Mouse (Mus musculus) embryonic facial prominence, embryonic 14.5 days (tissue): ENCODE measurements around the gene Nt5c2. TPM values are rescaled to one million over a fixed set of nuclear protein-coding genes. Genes with fewer than 3 reads are reported as not detected.

Experiments used
- ATAC-seq: fragments of 200-750 bp; cut with Nextera tagmentation; 2 replicates; pipeline ENCODE4 v1.8.0; 2017; ENCODE audit warnings: low read depth, moderate number of reproducible peaks, moderate TSS enrichment
- DNase-seq: peaks from one replicate; pipeline ENCODE4 v3.0.0-alpha.2; 2015; ENCODE audit warnings: low spot score
- H3K27ac ChIP-seq: fragments of 300-500 bp; sonication (generic); replicated peaks from 2 replicates; pipeline ENCODE4 v1.5.1; 2014; ENCODE audit warnings: low read depth, mild to moderate bottlenecking, low read length, moderate library complexity
- H3K27me3 ChIP-seq: fragments of 300-500 bp; sonication (generic); replicated peaks from 2 replicates; pipeline ENCODE4 v1.6.1; 2014; ENCODE audit warnings: low read length; ENCODE audit not compliant: control insufficient read depth, insufficient read depth
- H3K36me3 ChIP-seq: fragments of 300-500 bp; sonication (generic); 2 replicates; pipeline ENCODE4 v1.6.1; 2014; ENCODE audit warnings: low read length, mixed read lengths; ENCODE audit not compliant: control insufficient read depth, insufficient read depth
- H3K4me1 ChIP-seq: fragments of 300-500 bp; sonication (generic); 2 replicates; pipeline ENCODE4 v1.6.1; 2014; ENCODE audit warnings: antibody characterized with exemption, low read length; ENCODE audit not compliant: control insufficient read depth, insufficient read depth
- H3K4me2 ChIP-seq: fragments of 300-500 bp; sonication (generic); 2 replicates; pipeline ENCODE4 v1.6.1; 2014; ENCODE audit warnings: low read depth, mild to moderate bottlenecking, low read length, moderate library complexity, mixed read lengths
- H3K4me3 ChIP-seq: fragments of 300-500 bp; sonication (generic); 2 replicates; pipeline ENCODE4 v1.5.1; 2014; ENCODE audit warnings: low read depth, mild to moderate bottlenecking, low read length
- H3K9ac ChIP-seq: fragments of 300-500 bp; sonication (generic); 2 replicates; pipeline ENCODE4 v1.6.1; 2014; ENCODE audit warnings: low read depth, mild to moderate bottlenecking, low read length, moderate library complexity, mixed read lengths
- H3K9me3 ChIP-seq: fragments of 300-500 bp; sonication (generic); 2 replicates; pipeline ENCODE4 v1.6.1; 2016; ENCODE audit warnings: low read length; ENCODE audit not compliant: control insufficient read depth
- WGBS: fragments of 180-500 bp; shearing (Covaris S2); extraction: QIAGEN DNeasy Blood & Tissue Kit; methylation state at CpG from one replicate; pipeline ENCODE4 v1.1.7; 2014; 5-methylcytosine and 5-hydroxymethylcytosine counted together
- polyA plus RNA-seq: library from polyadenylated mRNA; unstranded; fragments of >200 nt; fragmentation: Nextera tagmentation; extraction: Ambion mirVana; gene quantifications from 2 replicates; pipeline ENCODE4 v1.2.1, GENCODE M21; 2014

The Nt5c2 gene
- polyA plus RNA-seq, 1 experiment from 2014 or later = 66.3 TPM

GRCm38 (mm10) chr19:46841016-46841415, 173.9 kb downstream of the Nt5c2 start:
- no peak overlapping the region for H3K27ac ChIP-seq
- no peaks in the 10 kb centered on the region for H3K4me1 ChIP-seq
- ATAC-seq (no peak), DNase-seq (no peak)
- no peak overlapping the region for H3K9ac ChIP-seq
- 83% methylated on average over 4 of the region's 4 CpGs for WGBS
- H3K36me3 ChIP-seq = no peaks in the 10 kb centered on the region
- no peak overlapping the region for H3K4me3 ChIP-seq
- no peak overlapping the region for H3K4me2 ChIP-seq
- no peaks in the 10 kb centered on the region for H3K9me3 ChIP-seq
- no peaks in the 10 kb centered on the region for H3K27me3 ChIP-seq

GRCm38 (mm10) chr19:46837290-46838079, 177.5 kb downstream of the Nt5c2 start:
- no peaks in the 10 kb centered on the region for H3K9me3 ChIP-seq
- H3K36me3 ChIP-seq = no peaks in the 10 kb centered on the region
- no peaks in the 10 kb centered on the region for H3K4me1 ChIP-seq
- no peak overlapping the region for H3K27ac ChIP-seq
- WGBS = 89% methylated on average over 11 of the region's 11 CpGs
- ATAC-seq (no peak), DNase-seq (no peak)
- no peaks in the 10 kb centered on the region for H3K27me3 ChIP-seq
- no peak overlapping the region for H3K4me2 ChIP-seq
- H3K9ac ChIP-seq = no peak overlapping the region
- H3K4me3 ChIP-seq = no peak overlapping the region

GRCm38 (mm10) chr19:46836085-46836484, 178.9 kb downstream of the Nt5c2 start:
- no peaks in the 10 kb centered on the region for H3K36me3 ChIP-seq
- DNase-seq = no peak
- no peak overlapping the region for H3K4me3 ChIP-seq
- no peak overlapping the region for H3K27ac ChIP-seq
- no peak overlapping the region for H3K9ac ChIP-seq
- H3K27me3 ChIP-seq = no peaks in the 10 kb centered on the region
- no peaks in the 10 kb centered on the region for H3K9me3 ChIP-seq
- H3K4me1 ChIP-seq = no peaks in the 10 kb centered on the region
- ATAC-seq = no peak
- 77% methylated on average over 3 of the region's 3 CpGs for WGBS
- H3K4me2 ChIP-seq = no peak overlapping the region

GRCm38 (mm10) chr19:46835339-46835738, 179.6 kb downstream of the Nt5c2 start:
- Histone ChIP-seq H3K27ac (no peak overlapping the region), H3K9me3 (no peaks in the 10 kb centered on the region), H3K36me3 (no peaks in the 10 kb centered on the region), H3K4me2 (no peak overlapping the region), H3K9ac (no peak overlapping the region), H3K27me3 (no peaks in the 10 kb centered on the region), H3K4me3 (no peak overlapping the region), H3K4me1 (no peaks in the 10 kb centered on the region)
- DNase-seq (no peak), ATAC-seq (no peak)
- 74% methylated on average over 4 of the region's 4 CpGs for WGBS

- no peaks in the 10 kb centered on the region for H3K27me3 ChIP-seq
- no peak for DNase-seq
- H3K4me3 ChIP-seq = no peak overlapping the region
- H3K9me3 ChIP-seq = no peaks in the 10 kb centered on the region
- H3K27ac ChIP-seq = no peak overlapping the region
- no peak overlapping the region for H3K9ac ChIP-seq
- no peaks in the 10 kb centered on the region for H3K4me1 ChIP-seq
- no peak for ATAC-seq
- 79% methylated on average over 5 of the region's 5 CpGs for WGBS
- H3K36me3 ChIP-seq = no peaks in the 10 kb centered on the region
- no peak overlapping the region for H3K4me2 ChIP-seq
Measured at GRCm38 (mm10) chr19:46834301-46834700, 180.7 kb downstream of the Nt5c2 start.

Other genes with a start within 250 kb of the Nt5c2 start
- 17.6 and 17.9 TPM in 2 replicates for gene Ina, start 455 bp downstream of the Nt5c2 start, polyA plus RNA-seq
- gene Pcgf6, start 35.8 kb upstream of the Nt5c2 start, polyA plus RNA-seq = 13.9 and 17.8 TPM in 2 replicates
- 6.6 and 7.7 TPM in 2 replicates for gene Taf5, start 52.6 kb upstream of the Nt5c2 start, polyA plus RNA-seq
- 1,191 and 1,453 TPM in 2 replicates for gene Usmg5, start 75.5 kb upstream of the Nt5c2 start, polyA plus RNA-seq
- gene Pdcd11, start 75.6 kb upstream of the Nt5c2 start, polyA plus RNA-seq = 9.2 and 10.1 TPM in 2 replicates
- gene Calhm2, start 123.1 kb upstream of the Nt5c2 start, polyA plus RNA-seq = 4.3 and 4.9 TPM in 2 replicates
- not detected in 2 replicates for gene Calhm1, start 129.1 kb upstream of the Nt5c2 start, polyA plus RNA-seq
- not detected in 2 replicates for gene Calhm3, start 142.6 kb upstream of the Nt5c2 start, polyA plus RNA-seq
- 7.1 and 8.2 TPM in 2 replicates for gene Neurl1a, start 163.7 kb upstream of the Nt5c2 start, polyA plus RNA-seq